Mouse (Mus musculus) bone marrow macrophage, adult 2 months (primary cell): ENCODE results near the gene Pou4f1. TPM values are rescaled to one million over a fixed set of nuclear protein-coding genes. Genes with fewer than 3 reads are reported as not detected.
"Not testable (repeated sequence)": the region's sequence is repeated elsewhere in the genome, so short reads cannot be mapped to it uniquely, and the experiment has no call there.

Experiments
- H3K27ac ChIP-seq: 2 replicates; pipeline ENCODE4 v1.5.1; 2012; ENCODE audit warnings: low read depth, low read length; ENCODE audit not compliant: insufficient read depth
- H3K4me1 ChIP-seq: 2 replicates; pipeline ENCODE4 v1.6.1; 2012; ENCODE audit warnings: low read length; ENCODE audit not compliant: control insufficient read depth, insufficient read depth
- H3K4me3 ChIP-seq: 2 replicates; pipeline ENCODE4 v1.5.1; 2012; ENCODE audit warnings: mild to moderate bottlenecking, low read length, moderate library complexity; ENCODE audit not compliant: insufficient read depth
- CTCF ChIP-seq: IDR thresholded peaks from 2 replicates; pipeline ENCODE4 v1.5.1; 2012; ENCODE audit warnings: low read depth, mild to moderate bottlenecking, low read length, moderate library complexity
- POLR2A ChIP-seq: IDR thresholded peaks from 2 replicates; pipeline ENCODE4 v1.6.1; 2012; ENCODE audit warnings: mild to moderate bottlenecking, low read depth, low read length, borderline replicate concordance
- polyA plus RNA-seq: library from polyadenylated mRNA; stranded (reverse); fragments of >200 nt; gene quantifications from 2 replicates; pipeline ENCODE4 v1.2.4, GENCODE M21; 2012; ENCODE audit not compliant: missing spikeins, insufficient read depth, insufficient read length

The Pou4f1 gene
- polyA plus RNA-seq: not detected in 2 replicates

- H3K27ac ChIP-seq: no peak within 1 kb of the TSS
- no peak for TF ChIP-seq POLR2A
- no peak for TF ChIP-seq CTCF
- peak within 1 kb of the TSS; percentile 63 for H3K4me3 ChIP-seq
- H3K4me1 ChIP-seq: peaks cover 4% of the 10 kb centered on the region; the same call in 1 of the 2 replicates
These were observed at the start of gene Pou4f1 for GRCm38 (mm10) chr14:104467966-104468622. Pou4f1 (minus strand) TSS chr14:104467999.

- Histone ChIP-seq H3K27ac (no peak overlapping the region), H3K4me1 (peaks cover 20% of the 10 kb centered on the region), H3K4me3 (no peak overlapping the region)
- TF ChIP-seq CTCF: no peak
- TF ChIP-seq POLR2A: no peak
These were observed 43.9 kb upstream of the Pou4f1 start for GRCm38 (mm10) chr14:104511664-104512063.

GRCm38 (mm10) chr14:104502761-104503160 is 35.0 kb upstream of the Pou4f1 start:
- not testable (repeated sequence) for H3K4me1 ChIP-seq, H3K27ac ChIP-seq, H3K4me3 ChIP-seq

GRCm38 (mm10) chr14:104479751-104480150 is 12.0 kb upstream of the Pou4f1 start:
- no peak overlapping the region for H3K4me3 ChIP-seq
- no peak overlapping the region for H3K27ac ChIP-seq
- TF ChIP-seq CTCF: no peak
- no peak for TF ChIP-seq POLR2A
- no peaks in the 10 kb centered on the region for H3K4me1 ChIP-seq

- Histone ChIP-seq H3K4me3 (no peak overlapping the region), H3K4me1 (peaks cover 5% of the 10 kb centered on the region), H3K27ac (no peak overlapping the region)
- TF ChIP-seq POLR2A (no peak), CTCF (no peak)
These were observed 10.8 kb upstream of the Pou4f1 start for GRCm38 (mm10) chr14:104478593-104478992.

- no peak for TF ChIP-seq CTCF
- TF ChIP-seq POLR2A: no peak
- Histone ChIP-seq H3K27ac (no peak overlapping the region), H3K4me3 (no peak overlapping the region), H3K4me1 (peaks cover 6% of the 10 kb centered on the region)
These were observed 9.8 kb upstream of the Pou4f1 start for GRCm38 (mm10) chr14:104477616-104478015.

- no peak for TF ChIP-seq POLR2A
- TF ChIP-seq CTCF: no peak
- peaks cover 6% of the 10 kb centered on the region for H3K4me1 ChIP-seq
- no peak overlapping the region for H3K27ac ChIP-seq
- no peak overlapping the region for H3K4me3 ChIP-seq
These were observed 7.6 kb upstream of the Pou4f1 start for GRCm38 (mm10) chr14:104475438-104475837.

GRCm38 (mm10) chr14:104468623-104468970 is 798 bp upstream of the Pou4f1 start:
- H3K4me3 ChIP-seq: no peak overlapping the region
- H3K4me1 ChIP-seq: peaks cover 5% of the 10 kb centered on the region; the same call in 1 of the 2 replicates
- H3K27ac ChIP-seq: no peak overlapping the region
- no peak for TF ChIP-seq POLR2A
- no peak for TF ChIP-seq CTCF

GRCm38 (mm10) chr14:104467133-104467965 is 450 bp downstream of the Pou4f1 start:
- H3K4me1 ChIP-seq: peaks cover 4% of the 10 kb centered on the region; the same call in 1 of the 2 replicates
- no peak overlapping the region for H3K27ac ChIP-seq
- H3K4me3 ChIP-seq: peak overlapping the region; percentile 63
- TF ChIP-seq POLR2A: no peak
- TF ChIP-seq CTCF: no peak

GRCm38 (mm10) chr14:104466557-104466956 is 1.2 kb downstream of the Pou4f1 start:
- TF ChIP-seq CTCF (no peak), POLR2A (no peak)
- no peak overlapping the region for H3K27ac ChIP-seq
- H3K4me1 ChIP-seq: peaks cover 4% of the 10 kb centered on the region; the same call in 1 of the 2 replicates
- peak overlapping the region; percentile 63 for H3K4me3 ChIP-seq
